Mouse (Mus musculus) kidney, embryonic 15.5 days (tissue): Measurements from ENCODE around the gene Rpl3. TPM values are rescaled to one million over a fixed set of nuclear protein-coding genes. Genes with fewer than 3 reads are reported as not detected.

Experiments used
- ATAC-seq: fragments of 200-750 bp; cut with Nextera tagmentation; replicated peaks from 2 replicates; pipeline ENCODE4 v1.8.0; 2017; ENCODE audit warnings: moderate TSS enrichment; ENCODE audit not compliant: low FRiP score
- H3K27ac ChIP-seq: fragments of 300-500 bp; sonication (generic); 2 replicates; pipeline ENCODE4 v1.5.1; 2015; ENCODE audit warnings: mild to moderate bottlenecking, inconsistent platforms
- H3K27me3 ChIP-seq: fragments of 300-500 bp; sonication (generic); 2 replicates; pipeline ENCODE4 v1.6.1; 2015; ENCODE audit warnings: inconsistent platforms
- H3K36me3 ChIP-seq: fragments of 300-500 bp; sonication (generic); 2 replicates; pipeline ENCODE4 v1.6.1; 2015; ENCODE audit warnings: inconsistent platforms
- H3K4me1 ChIP-seq: fragments of 300-500 bp; sonication (generic); 2 replicates; pipeline ENCODE4 v1.6.1; 2015; ENCODE audit warnings: inconsistent platforms
- H3K4me2 ChIP-seq: fragments of 300-500 bp; sonication (generic); 2 replicates; pipeline ENCODE4 v1.6.1; 2015; ENCODE audit warnings: moderate library complexity, mild to moderate bottlenecking, inconsistent platforms
- H3K4me3 ChIP-seq: fragments of 300-500 bp; sonication (generic); replicated peaks from 2 replicates; pipeline ENCODE4 v1.5.1; 2015; ENCODE audit warnings: mild to moderate bottlenecking, inconsistent platforms
- H3K9ac ChIP-seq: fragments of 300-500 bp; sonication (generic); 2 replicates; pipeline ENCODE4 v1.6.1; 2015; ENCODE audit warnings: mild to moderate bottlenecking, inconsistent platforms
- H3K9me3 ChIP-seq: fragments of 300-500 bp; sonication (generic); replicated peaks from 2 replicates; pipeline ENCODE4 v1.6.1; 2016; ENCODE audit warnings: inconsistent platforms
- WGBS: fragments of 180-500 bp; shearing (Covaris S2); methylation state at CpG from one replicate; pipeline ENCODE4 v1.1.7; 2015; ENCODE audit warnings: mixed read lengths; 5-methylcytosine and 5-hydroxymethylcytosine counted together
- polyA plus RNA-seq: library from polyadenylated mRNA; unstranded; fragments of >200 nt; fragmentation: Nextera tagmentation; extraction: Ambion mirVana; gene quantifications from 2 replicates; pipeline ENCODE4 v1.2.1, GENCODE M21; 2015

Rpl3 gene
- polyA plus RNA-seq, 1 experiment from 2014 or later, result 1,115 TPM

DNA sequence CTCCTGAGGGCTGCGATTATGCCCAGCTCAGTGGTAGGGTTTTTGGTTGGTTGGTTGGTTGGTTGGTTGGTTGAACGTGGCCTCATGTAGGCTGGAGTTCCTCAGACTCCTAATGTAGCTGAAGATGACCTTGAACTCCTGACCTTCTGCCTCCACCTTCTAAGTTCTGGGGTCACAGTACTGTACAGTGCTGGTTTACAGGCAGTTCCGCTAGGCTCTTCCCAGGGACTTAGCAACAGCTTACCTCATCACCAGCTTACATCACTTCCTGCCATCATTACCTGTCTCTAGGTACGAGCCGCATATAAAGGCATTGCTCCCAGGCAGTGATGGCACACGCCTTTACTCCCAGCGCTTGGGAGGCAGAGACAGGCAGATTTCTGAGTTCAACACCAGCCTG, 33.5 kb downstream of the Rpl3 start:
- H3K9me3 ChIP-seq, result no peaks in the 10 kb centered on the region
- H3K4me1 ChIP-seq, result peaks cover 29% of the 10 kb centered on the region
- no peak for ATAC-seq
- H3K27me3 ChIP-seq, result no peaks in the 10 kb centered on the region
- no peaks in the 10 kb centered on the region for H3K36me3 ChIP-seq
- WGBS, result 83% methylated on average over 7 of the region's 7 CpGs
- no peak overlapping the region for H3K4me3 ChIP-seq
- no peak overlapping the region for H3K4me2 ChIP-seq
- no peak overlapping the region for H3K9ac ChIP-seq
- H3K27ac ChIP-seq, result no peak overlapping the region

- Histone ChIP-seq H3K36me3 (no peaks in the 10 kb centered on the region), H3K4me3 (no peak overlapping the region), H3K4me1 (peaks cover 24% of the 10 kb centered on the region), H3K9me3 (no peaks in the 10 kb centered on the region), H3K4me2 (no peak overlapping the region), H3K27ac (no peak overlapping the region), H3K9ac (0 out of 2 replicates have a peak overlapping the region, but pooled peaks have one; percentile 1), H3K27me3 (no peaks in the 10 kb centered on the region)
- 87% methylated on average over 7 of the region's 7 CpGs for WGBS
- ATAC-seq, result no peak; the same call in 1 of the 2 replicates
Measured at GRCm38 (mm10) chr15:80054034-80054710, 37.5 kb downstream of the Rpl3 start.

DNA sequence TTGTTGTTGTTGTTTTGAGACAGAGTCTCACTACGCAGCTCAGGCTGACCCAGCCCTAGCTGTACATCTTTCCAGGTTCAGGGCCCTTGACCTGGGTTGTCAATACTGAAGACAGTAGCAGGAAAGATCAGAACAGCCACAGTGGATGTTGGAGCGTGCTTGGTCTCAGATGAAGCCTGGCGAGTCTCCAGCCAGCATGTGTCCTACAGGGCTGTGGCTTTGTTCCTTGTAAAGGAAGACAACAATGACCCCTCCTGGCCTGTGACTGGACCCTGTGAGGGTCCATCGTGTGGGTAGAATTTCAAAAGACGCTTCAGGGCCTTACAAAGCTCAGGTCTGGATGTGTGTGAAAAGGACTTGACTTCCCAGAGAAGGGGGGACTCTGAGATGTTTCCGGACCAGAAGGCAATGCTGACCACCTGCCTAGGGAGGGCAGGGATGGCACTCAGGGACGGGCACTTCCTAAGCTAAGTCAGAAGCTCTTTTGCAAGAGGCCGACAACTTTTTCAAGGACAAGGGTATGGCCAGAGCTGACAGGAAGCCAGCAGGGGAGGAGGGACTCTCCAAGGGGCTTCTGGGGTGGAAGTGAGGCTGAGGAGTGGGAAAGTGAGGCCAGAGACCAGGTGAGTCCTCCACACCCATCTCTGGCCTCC, 38.2 kb downstream of the Rpl3 start:
- Histone ChIP-seq H3K27ac (no peak overlapping the region), H3K4me1 (peaks cover 24% of the 10 kb centered on the region), H3K4me2 (no peak overlapping the region), H3K4me3 (no peak overlapping the region), H3K27me3 (no peaks in the 10 kb centered on the region), H3K36me3 (no peaks in the 10 kb centered on the region), H3K9me3 (no peaks in the 10 kb centered on the region), H3K9ac (no peak overlapping the region)
- WGBS, result 74% methylated on average over 8 of the region's 8 CpGs
- no peak; the same call in 1 of the 2 replicates for ATAC-seq

DNA sequence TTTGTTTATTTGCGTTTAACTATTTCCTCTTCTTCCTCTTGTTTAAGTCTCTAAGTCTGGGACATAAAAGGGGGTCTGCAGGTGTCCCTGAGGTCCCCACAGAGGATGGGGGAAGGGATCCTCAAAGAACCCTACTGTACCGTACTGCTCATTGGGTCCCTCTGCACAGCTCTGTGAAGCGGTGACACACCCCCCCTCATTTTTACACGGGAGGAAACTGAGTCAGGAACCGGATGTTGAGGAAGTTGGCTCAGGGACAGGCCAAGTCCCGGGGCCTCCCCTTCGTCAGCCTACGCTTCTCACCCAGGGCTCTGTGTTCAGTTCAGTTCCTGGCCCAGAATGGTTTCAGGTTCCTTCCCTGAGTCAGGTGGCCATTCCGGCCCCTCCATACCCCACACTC, 39.9 kb downstream of the Rpl3 start:
- WGBS, result 72% methylated on average over 9 of the region's 9 CpGs
- H3K9me3 ChIP-seq, result no peaks in the 10 kb centered on the region
- H3K9ac ChIP-seq, result no peak overlapping the region
- peak overlapping the region; percentile 81 for H3K27ac ChIP-seq
- H3K4me3 ChIP-seq, result no peak overlapping the region
- ATAC-seq, result peak; percentile 37; the same call in 1 of the 2 replicates
- no peaks in the 10 kb centered on the region for H3K36me3 ChIP-seq
- no peaks in the 10 kb centered on the region for H3K27me3 ChIP-seq
- peaks cover 33% of the 10 kb centered on the region for H3K4me1 ChIP-seq
- H3K4me2 ChIP-seq, result no peak overlapping the region

DNA sequence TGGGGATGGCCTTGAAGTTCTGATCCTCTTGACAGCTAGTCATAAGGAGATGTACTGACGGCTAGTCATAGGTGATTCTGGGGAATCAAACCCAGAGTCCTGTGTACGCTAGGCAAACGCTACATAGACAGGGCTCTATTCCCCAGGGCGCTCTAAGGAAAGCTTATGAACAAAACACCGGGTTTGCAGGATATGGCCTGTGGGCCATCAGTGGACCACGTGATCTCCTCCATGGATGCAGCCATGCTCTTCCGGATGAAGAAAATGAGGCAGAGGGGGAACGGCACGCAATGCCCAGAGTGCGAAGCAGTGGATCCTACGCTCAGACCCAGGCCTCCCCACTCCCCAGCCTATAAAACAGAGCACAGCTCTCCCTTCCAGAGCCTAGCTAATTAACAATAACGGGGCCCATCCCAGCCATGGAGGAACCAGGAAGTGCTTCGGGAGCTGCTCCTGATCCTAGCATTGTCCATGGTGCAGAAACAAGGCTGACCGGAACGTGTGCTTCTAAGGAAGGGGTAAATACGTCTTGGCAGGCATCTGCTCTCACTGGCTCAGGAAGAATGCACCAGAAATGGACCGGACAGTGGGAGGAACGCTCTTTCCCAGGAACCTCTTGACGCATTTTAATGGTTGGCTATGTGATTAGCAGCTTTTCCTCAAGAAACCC, 40.4 kb downstream of the Rpl3 start:
- no peak overlapping the region for H3K4me3 ChIP-seq
- H3K4me1 ChIP-seq, result peaks cover 33% of the 10 kb centered on the region
- no peaks in the 10 kb centered on the region for H3K36me3 ChIP-seq
- H3K4me2 ChIP-seq, result no peak overlapping the region
- WGBS, result 72% methylated on average over 19 of the region's 19 CpGs
- H3K9me3 ChIP-seq, result no peaks in the 10 kb centered on the region
- ATAC-seq, result no peak
- no peak overlapping the region for H3K9ac ChIP-seq
- H3K27ac ChIP-seq, result peak overlapping the region; percentile 81
- H3K27me3 ChIP-seq, result no peaks in the 10 kb centered on the region

GRCm38 (mm10) chr15:80050093-80050492, 41.6 kb downstream of the Rpl3 start:
- H3K27ac ChIP-seq, result peak overlapping the region; percentile 81
- whole genome bisulfite sequencing, result 68% methylated on average over 4 of the region's 4 CpGs
- peaks cover 33% of the 10 kb centered on the region for H3K4me1 ChIP-seq

GRCm38 (mm10) chr15:80047973-80048372, 43.7 kb downstream of the Rpl3 start:
- no peak overlapping the region for H3K27ac ChIP-seq
- H3K4me1 ChIP-seq, result peaks cover 26% of the 10 kb centered on the region
- no peak overlapping the region for H3K4me2 ChIP-seq
- no peak for ATAC-seq
- H3K36me3 ChIP-seq, result no peaks in the 10 kb centered on the region
- H3K9me3 ChIP-seq, result no peaks in the 10 kb centered on the region
- WGBS, result 50% methylated on average over 5 of the region's 5 CpGs
- no peak overlapping the region for H3K9ac ChIP-seq
- no peak overlapping the region for H3K4me3 ChIP-seq
- no peaks in the 10 kb centered on the region for H3K27me3 ChIP-seq

More at GRCm38 (mm10) chr15:80050093-80050492, 41.6 kb downstream of the Rpl3 start:
- Histone ChIP-seq H3K9me3 (no peaks in the 10 kb centered on the region), H3K4me2 (no peak overlapping the region), H3K9ac (no peak overlapping the region), H3K4me3 (no peak overlapping the region), H3K27me3 (no peaks in the 10 kb centered on the region), H3K36me3 (no peaks in the 10 kb centered on the region)
- ATAC-seq, result no peak

- 50% methylated on average over 2 of the region's 2 CpGs for WGBS
- Histone ChIP-seq H3K9me3 (no peaks in the 10 kb centered on the region), H3K36me3 (no peaks in the 10 kb centered on the region), H3K27me3 (no peaks in the 10 kb centered on the region), H3K4me2 (no peak overlapping the region), H3K9ac (no peak overlapping the region), H3K27ac (no peak overlapping the region), H3K4me1 (peaks cover 26% of the 10 kb centered on the region), H3K4me3 (no peak overlapping the region)
- ATAC-seq, result no peak
Measured at GRCm38 (mm10) chr15:80047242-80047641, 44.4 kb downstream of the Rpl3 start.

- Histone ChIP-seq H3K27ac (no peak overlapping the region), H3K36me3 (no peaks in the 10 kb centered on the region), H3K9ac (no peak overlapping the region), H3K27me3 (no peaks in the 10 kb centered on the region), H3K4me1 (peaks cover 13% of the 10 kb centered on the region), H3K4me2 (no peak overlapping the region), H3K4me3 (no peak overlapping the region), H3K9me3 (no peaks in the 10 kb centered on the region)
- WGBS, result 91% methylated on average over 2 of the region's 2 CpGs
- ATAC-seq, result no peak
Measured at GRCm38 (mm10) chr15:80045749-80046148, 45.9 kb downstream of the Rpl3 start.

DNA sequence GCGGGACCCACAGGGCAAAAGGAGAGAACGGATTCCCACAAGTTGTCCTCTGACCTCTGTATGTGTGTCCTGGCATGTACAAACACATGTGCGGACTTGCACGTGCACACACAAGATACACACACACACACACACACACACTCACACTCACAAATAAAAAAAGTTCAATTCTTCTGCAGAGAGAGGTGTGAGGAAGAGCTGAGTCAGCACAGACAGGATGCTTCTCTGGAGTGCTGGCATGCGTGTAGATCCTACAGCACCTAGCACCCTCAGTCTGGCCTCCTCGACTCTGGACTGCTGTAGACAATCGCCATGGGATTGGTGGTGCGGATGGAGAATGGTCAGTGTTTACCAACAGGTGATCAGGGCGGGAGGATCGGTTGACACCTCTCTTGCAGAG, 47.4 kb downstream of the Rpl3 start:
- Histone ChIP-seq H3K4me3 (no peak overlapping the region), H3K9me3 (no peaks in the 10 kb centered on the region), H3K4me2 (no peak overlapping the region), H3K36me3 (no peaks in the 10 kb centered on the region), H3K9ac (no peak overlapping the region), H3K4me1 (peaks cover 9% of the 10 kb centered on the region), H3K27me3 (no peaks in the 10 kb centered on the region), H3K27ac (no peak overlapping the region)
- no peak for ATAC-seq
- WGBS, result 86% methylated on average over 10 of the region's 10 CpGs

GRCm38 (mm10) chr15:80042152-80042551, 49.5 kb downstream of the Rpl3 start:
- Histone ChIP-seq H3K4me2 (no peak overlapping the region), H3K36me3 (no peaks in the 10 kb centered on the region), H3K4me3 (no peak overlapping the region), H3K9me3 (no peaks in the 10 kb centered on the region), H3K4me1 (0 out of 2 replicates have a peak, but pooled peaks cover 1% of the 10 kb centered on the region), H3K27me3 (no peaks in the 10 kb centered on the region), H3K27ac (no peak overlapping the region), H3K9ac (no peak overlapping the region)
- ATAC-seq, result no peak
- 81% methylated on average over 4 of the region's 4 CpGs for WGBS

GRCm38 (mm10) chr15:80038110-80038391, 53.6 kb downstream of the Rpl3 start:
- no peaks in the 10 kb centered on the region for H3K36me3 ChIP-seq
- H3K9ac ChIP-seq, result no peak overlapping the region
- no peak for ATAC-seq
- H3K27ac ChIP-seq, result 0 out of 2 replicates have a peak overlapping the region, but pooled peaks have one; percentile 18
- H3K9me3 ChIP-seq, result no peaks in the 10 kb centered on the region
- 96% methylated on average over 2 of the region's 2 CpGs for WGBS
- H3K27me3 ChIP-seq, result no peaks in the 10 kb centered on the region
- H3K4me1 ChIP-seq, result no peaks in the 10 kb centered on the region
- H3K4me3 ChIP-seq, result no peak overlapping the region
- H3K4me2 ChIP-seq, result no peak overlapping the region
